ENCODE assay signal across 33 mouse cellular contexts in the genomic region with DNA sequence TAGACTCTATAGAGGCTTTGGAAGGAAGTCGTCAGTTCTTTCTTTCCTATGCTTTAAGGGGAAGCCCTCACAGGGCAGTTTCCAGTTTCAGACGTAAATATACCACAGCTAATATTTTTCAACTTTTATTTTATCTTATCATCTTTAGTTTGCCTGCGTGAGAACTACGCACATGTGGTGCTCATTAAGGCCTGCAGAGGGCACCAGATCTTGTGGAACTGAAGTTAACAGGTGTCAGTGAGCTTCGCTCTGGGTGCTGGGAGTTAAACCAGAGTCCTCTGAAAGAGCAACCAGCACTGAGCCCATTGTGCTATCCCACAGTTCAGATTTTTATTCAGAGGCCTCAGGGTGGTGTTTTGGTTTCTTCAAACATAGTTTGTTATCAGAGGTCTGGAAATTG.
DNase-seq lines count a peak whose midpoint lies in the region; ATAC-seq and TF ChIP-seq lines count a peak whose summit lies in the region.
"Had no signal": no experiment of that assay in that cellular context is flagged by ENCODE, and none has a peak within 500 bp of the region (broad histone marks: within the 10 kb centered on the region; RNA-seq: fewer than 3 reads in every experiment).

No protein-coding gene starts in this region.

- no peak overlapping the region for H3K4me3 ChIP-seq in heart, adult 2 months
- no peak overlapping the region for H3K4me3 ChIP-seq in heart, embryonic 11.5 days (ENCODE audit: low read depth, low read length)
- H3K4me3 ChIP-seq in CH12.LX (replicated peaks in 1 of 3; ENCODE audit: low read depth in 2 of 3, low read length in 2 of 3, poor library complexity in 1 of 3) (no peak overlapping the region), MEL (ENCODE audit: control insufficient read depth in 1 of 2, insufficient read depth in 1 of 2, low read depth in 2 of 2, low read length in 2 of 2) (no peak overlapping the region)
- H3K4me3 ChIP-seq in stomach, postnatal 0 days (ENCODE audit: low read depth, low read length), result no peak overlapping the region
- H3K4me3 ChIP-seq in forebrain, embryonic 14.5 days (ENCODE audit: low read depth, low read length), result no peak overlapping the region
- no peak overlapping the region for H3K4me3 ChIP-seq in left cerebral cortex, adult 2 months
- H3K4me3 ChIP-seq: embryonic facial prominence, embryonic 10.5 days; embryonic facial prominence, embryonic 15.5 days; forebrain, embryonic 12.5 days; heart, embryonic 12.5 days; kidney, embryonic 15.5 days; limb, embryonic 10.5 days; limb, embryonic 15.5 days; liver, embryonic 13.5 days; myocyte; neural tube, embryonic 13.5 days; stomach, embryonic 15.5 days had no signal

- H3K4me2 ChIP-seq in heart, embryonic 11.5 days, result no peak overlapping the region
- H3K4me2 ChIP-seq in CH12.LX (ENCODE audit: insufficient read depth, low read depth, poor library complexity, severe bottlenecking), result no peak overlapping the region
- H3K4me2 ChIP-seq in stomach, postnatal 0 days (replicated peaks; ENCODE audit: low read depth), result no peak overlapping the region
- H3K4me2 ChIP-seq in forebrain, embryonic 14.5 days (ENCODE audit: low read length), result no peak overlapping the region
- H3K4me2 ChIP-seq: embryonic facial prominence, embryonic 15.5 days; forebrain, embryonic 12.5 days; heart, embryonic 12.5 days; hindbrain, embryonic 14.5 days; kidney, embryonic 15.5 days; limb, embryonic 15.5 days; liver, embryonic 13.5 days; midbrain, embryonic 11.5 days; neural tube, embryonic 13.5 days; stomach, embryonic 15.5 days had no signal

- TF ChIP-seq RAD21 in CH12.LX (IDR thresholded peaks at IDR 0.05; ENCODE audit: low read depth, low read length), result no peak; the same call in 1 of the 2 replicates
- peak; percentile 58 for TF ChIP-seq RAD21 in MEL (IDR thresholded peaks at IDR 0.05; ENCODE audit: low read depth, low read length)

- H3K79me2 ChIP-seq in heart, adult 2 months (replicated peaks; ENCODE audit: control insufficient read depth, insufficient read depth, low read length), result no peaks in the 10 kb centered on the region
- no peaks in the 10 kb centered on the region for H3K79me2 ChIP-seq in CH12.LX (replicated peaks; ENCODE audit: control insufficient read depth, extremely low read depth, insufficient read depth, poor library complexity, severe bottlenecking)
- no peaks in the 10 kb centered on the region for H3K79me2 ChIP-seq in MEL (ENCODE audit: control insufficient read depth, insufficient read depth, low read length, poor library complexity)

- H3K27ac ChIP-seq in heart, adult 2 months, result no peak overlapping the region
- H3K27ac ChIP-seq in heart, embryonic 11.5 days (ENCODE audit: low read depth, low read length), result no peak overlapping the region
- H3K27ac ChIP-seq in CH12.LX (ENCODE audit: insufficient read depth, low read depth) (no peak overlapping the region), MEL (ENCODE audit: control insufficient read depth, low read depth, low read length) (no peak overlapping the region)
- H3K27ac ChIP-seq in stomach, postnatal 0 days (replicated peaks), result no peak overlapping the region
- no peak overlapping the region for H3K27ac ChIP-seq in forebrain, embryonic 14.5 days (ENCODE audit: low read depth, low read length)
- H3K27ac ChIP-seq in left cerebral cortex, adult 2 months, result no peak overlapping the region
- H3K27ac ChIP-seq: embryonic facial prominence, embryonic 10.5 days; embryonic facial prominence, embryonic 15.5 days; forebrain, embryonic 12.5 days; hindbrain, embryonic 14.5 days; kidney, embryonic 15.5 days; limb, embryonic 10.5 days; limb, embryonic 15.5 days; liver, embryonic 13.5 days; macrophage; neural tube, embryonic 13.5 days; stomach, embryonic 15.5 days had no signal

- no peak for TF ChIP-seq POLR2A in heart, adult 2 months (IDR thresholded peaks at IDR 0.05; ENCODE audit: insufficient read depth, low read depth, low read length)
- TF ChIP-seq POLR2A in CH12.LX (IDR thresholded peaks at IDR 0.05; ENCODE audit: low read depth, low read length) (no peak), MEL (IDR thresholded peaks at IDR 0.05; ENCODE audit: control insufficient read depth in 1 of 2, insufficient read depth in 1 of 2, low read depth in 1 of 2, low read length in 2 of 2, poor library complexity in 1 of 2) (no peak)

- dilution Hi-C loops in CH12.LX (cut with MboI; ENCODE audit: extremely low pct_ligation_motif_present, extremely low pct_unique_long_range_greater_than_20kb, low sequenced_read_pairs), result no loop called here

- no peaks in the 10 kb centered on the region for H3K27me3 ChIP-seq in heart, adult 2 months (ENCODE audit: control insufficient read depth, insufficient read depth, low read length)
- no peaks in the 10 kb centered on the region for H3K27me3 ChIP-seq in heart, embryonic 11.5 days (ENCODE audit: control insufficient read depth, insufficient read depth, low read length)
- H3K27me3 ChIP-seq in CH12.LX (replicated peaks) (no peaks in the 10 kb centered on the region), MEL (ENCODE audit: control insufficient read depth in 1 of 2, insufficient read depth in 2 of 2, low read length in 2 of 2) (no peaks in the 10 kb centered on the region)
- H3K27me3 ChIP-seq in stomach, postnatal 0 days (ENCODE audit: control insufficient read depth, insufficient read depth, low read length), result no peaks in the 10 kb centered on the region
- H3K27me3 ChIP-seq in forebrain, embryonic 14.5 days (replicated peaks; ENCODE audit: control insufficient read depth, insufficient read depth, low read length), result no peaks in the 10 kb centered on the region
- H3K27me3 ChIP-seq: embryonic facial prominence, embryonic 15.5 days; forebrain, embryonic 12.5 days; heart, embryonic 12.5 days; kidney, embryonic 15.5 days; limb, embryonic 15.5 days; liver, embryonic 13.5 days; neural tube, embryonic 13.5 days; stomach, embryonic 15.5 days had no signal

- in situ Hi-C loops in CH12.LX (cut with MboI; ENCODE audit: low pct_ligation_motif_present, low pct_unique_long_range_greater_than_20kb, low sequenced_read_pairs), result loop anchor here (25.0 kb wide), 1 partner anchor 641 kb away; a partner anchor contains a TSS

- H3K4me1 ChIP-seq in heart, adult 2 months (ENCODE audit: control insufficient read depth, insufficient read depth, low read length), result no peaks in the 10 kb centered on the region
- H3K4me1 ChIP-seq in heart, embryonic 11.5 days (ENCODE audit: control insufficient read depth, insufficient read depth, low read length), result no peaks in the 10 kb centered on the region
- H3K4me1 ChIP-seq in CH12.LX (ENCODE audit: control insufficient read depth in 1 of 2, insufficient read depth in 2 of 2), result no peaks in the 10 kb centered on the region
- no peaks in the 10 kb centered on the region for H3K4me1 ChIP-seq in MEL (ENCODE audit: control insufficient read depth in 1 of 2, insufficient read depth in 2 of 2, low read length in 2 of 2)
- H3K4me1 ChIP-seq in stomach, postnatal 0 days (replicated peaks; ENCODE audit: control insufficient read depth, insufficient read depth), result no peaks in the 10 kb centered on the region
- H3K4me1 ChIP-seq in forebrain, embryonic 14.5 days (ENCODE audit: control insufficient read depth, insufficient read depth, low read length), result no peaks in the 10 kb centered on the region
- H3K4me1 ChIP-seq: embryonic facial prominence, embryonic 10.5 days; embryonic facial prominence, embryonic 15.5 days; forebrain, embryonic 12.5 days; heart, embryonic 12.5 days; kidney, embryonic 15.5 days; limb, embryonic 10.5 days; limb, embryonic 15.5 days; liver, embryonic 13.5 days; neural tube, embryonic 13.5 days; stomach, embryonic 15.5 days had no signal

- no peak overlapping the region for H3K9ac ChIP-seq in heart, adult 2 months (ENCODE audit: low read depth, low read length)
- H3K9ac ChIP-seq in heart, embryonic 11.5 days (ENCODE audit: low read depth, low read length), result no peak overlapping the region
- H3K9ac ChIP-seq in CH12.LX (ENCODE audit: insufficient read depth, low read depth) (no peak overlapping the region), MEL (ENCODE audit: control insufficient read depth, low read depth, low read length, poor library complexity, severe bottlenecking) (no peak overlapping the region)
- no peak overlapping the region for H3K9ac ChIP-seq in stomach, postnatal 0 days (ENCODE audit: low read length)
- H3K9ac ChIP-seq in forebrain, embryonic 14.5 days (ENCODE audit: low read length), result no peak overlapping the region
- H3K9ac ChIP-seq: embryonic facial prominence, embryonic 15.5 days; forebrain, embryonic 12.5 days; heart, embryonic 12.5 days; hindbrain, embryonic 14.5 days; kidney, embryonic 15.5 days; limb, embryonic 15.5 days; liver, embryonic 13.5 days; neural tube, embryonic 13.5 days; stomach, embryonic 15.5 days had no signal

- no peak for DNase-seq in heart, adult 2 months
- DNase-seq in CH12.LX (ENCODE audit: extremely low read depth), result no peak
- DNase-seq in MEL (ENCODE audit: low read depth, low spot score), result peak; percentile 34
- DNase-seq in stomach, postnatal 0 days (ENCODE audit: low spot score), result no peak
- no peak for DNase-seq in forebrain, embryonic 14.5 days (ENCODE audit: low spot score)
- no peak for DNase-seq in left cerebral cortex, adult 2 months (ENCODE audit: extremely low spot score in 1 of 2, low spot score in 2 of 2)
- DNase-seq: adrenal gland, adult 8-10 months; cerebellum, adult 8-10 months; cerebellum, postnatal 25 days; gastrocnemius, postnatal 14 days; kidney, adult 18-20 months; kidney, postnatal 25 days; liver, embryonic 13.5 days; lung, adult 18-20 months; retina, postnatal 1 day; right cerebral cortex, postnatal 14 days; thymus, postnatal 25 days had no signal

- WGBS in heart, adult 2 months, result 91% methylated on average over 5 of the region's 5 CpGs
- WGBS in heart, embryonic 11.5 days (ENCODE audit: insufficient replicate concordance), result 81% methylated on average over 5 of the region's 5 CpGs
- WGBS in stomach, postnatal 0 days, result 91% methylated on average over 5 of the region's 5 CpGs
- 94% methylated on average over 5 of the region's 5 CpGs for WGBS in forebrain, embryonic 14.5 days

- H3K36me3 ChIP-seq in heart, adult 2 months (ENCODE audit: control insufficient read depth, insufficient read depth, low read length), result no peaks in the 10 kb centered on the region
- no peaks in the 10 kb centered on the region for H3K36me3 ChIP-seq in heart, embryonic 11.5 days (ENCODE audit: control insufficient read depth, insufficient read depth, low read length)
- no peaks in the 10 kb centered on the region for H3K36me3 ChIP-seq in CH12.LX (replicated peaks in 1 of 2; ENCODE audit: control insufficient read depth in 1 of 2, insufficient read depth in 1 of 2, low read length in 1 of 2)
- no peaks in the 10 kb centered on the region for H3K36me3 ChIP-seq in MEL (ENCODE audit: control insufficient read depth in 1 of 2, insufficient read depth in 2 of 2, low read length in 2 of 2)
- no peaks in the 10 kb centered on the region for H3K36me3 ChIP-seq in stomach, postnatal 0 days (ENCODE audit: control insufficient read depth, insufficient read depth, low read length)
- H3K36me3 ChIP-seq in forebrain, embryonic 14.5 days (ENCODE audit: control insufficient read depth, insufficient read depth, low read length), result no peaks in the 10 kb centered on the region
- H3K36me3 ChIP-seq: embryonic facial prominence, embryonic 10.5 days; embryonic facial prominence, embryonic 15.5 days; forebrain, embryonic 12.5 days; heart, embryonic 12.5 days; kidney, embryonic 15.5 days; limb, embryonic 10.5 days; limb, embryonic 15.5 days; liver, embryonic 13.5 days; neural tube, embryonic 13.5 days; stomach, embryonic 15.5 days had no signal

- intact Hi-C loops in heart, adult 2 months (cut with DNase I), result no loop called here
- intact Hi-C loops in left cerebral cortex, adult 2 months (cut with DNase I), result no loop called here

- TF ChIP-seq EP300 in heart, adult 2 months (IDR thresholded peaks at IDR 0.05; ENCODE audit: insufficient read depth, low read depth, low read length), result no peak
- TF ChIP-seq EP300 in CH12.LX (IDR thresholded peaks at IDR 0.05; ENCODE audit: low read length) (no peak), MEL (IDR thresholded peaks at IDR 0.05; ENCODE audit: low read depth in 1 of 2, low read length in 2 of 2) (no peak)
- TF ChIP-seq EP300 in stomach, postnatal 0 days (optimal IDR thresholded peaks at IDR 0.05), result no peak

- no peak for ATAC-seq in heart, embryonic 11.5 days (replicated peaks; ENCODE audit: insufficient number of reproducible peaks, low FRiP score, low TSS enrichment)
- no peak for ATAC-seq in stomach, postnatal 0 days (ENCODE audit: low FRiP score, low TSS enrichment)
- no peak for ATAC-seq in forebrain, embryonic 14.5 days
- ATAC-seq: lung, postnatal 0 days; midbrain, embryonic 16.5 days had no signal

- no peaks in the 10 kb centered on the region for H3K9me3 ChIP-seq in heart, embryonic 11.5 days (replicated peaks; ENCODE audit: control insufficient read depth, low read length)
- H3K9me3 ChIP-seq in CH12.LX (replicated peaks; ENCODE audit: low read length) (no peaks in the 10 kb centered on the region), MEL (replicated peaks; ENCODE audit: insufficient read depth, low read length) (no peaks in the 10 kb centered on the region)
- H3K9me3 ChIP-seq in stomach, postnatal 0 days (ENCODE audit: control insufficient read depth, low read length), result no peaks in the 10 kb centered on the region
- no peaks in the 10 kb centered on the region for H3K9me3 ChIP-seq in forebrain, embryonic 14.5 days (replicated peaks; ENCODE audit: control insufficient read depth, low read length)
- H3K9me3 ChIP-seq: embryonic facial prominence, embryonic 15.5 days; forebrain, embryonic 12.5 days; heart, embryonic 12.5 days; kidney, embryonic 15.5 days; limb, embryonic 10.5 days; limb, embryonic 15.5 days; liver, embryonic 13.5 days; neural tube, embryonic 13.5 days; stomach, embryonic 15.5 days had no signal

- TF ChIP-seq CTCF in heart, adult 2 months (IDR thresholded peaks at IDR 0.05), result peak; percentile 25
- TF ChIP-seq CTCF in CH12.LX (conservative IDR thresholded peaks at IDR 0.05 in 1 of 2, IDR thresholded peaks at IDR 0.05 in 1 of 2; ENCODE audit: low read depth in 2 of 2, low read length in 2 of 2), result no peak; a peak in 1 of 4 replicates
- TF ChIP-seq CTCF in MEL (IDR thresholded peaks at IDR 0.05 in 2 of 3, conservative IDR thresholded peaks at IDR 0.05 in 1 of 3; ENCODE audit: control insufficient read depth in 1 of 3, insufficient read depth in 1 of 3, low read depth in 2 of 3, low read length in 3 of 3, poor library complexity in 1 of 3, severe bottlenecking in 1 of 3), result peak in 2 of 3 experiments; percentile 39 to 47; a peak in 4 of 6 replicates
- TF ChIP-seq CTCF in stomach, postnatal 0 days (IDR thresholded peaks at IDR 0.05; ENCODE audit: low read depth), result 0 out of 2 replicates have a peak, but pooled peaks have one; percentile 12
- TF ChIP-seq CTCF in left cerebral cortex, adult 2 months (IDR thresholded peaks at IDR 0.05), result no peak; the same call in 1 of the 2 replicates

Comparison
In these comparisons a context has a peak if more than half of its experiments do, and no peak if none do; other contexts are left out.
1. CTCF ChIP-seq: peak in heart, adult 2 months (single experiment), MEL (2 of 3) and stomach, postnatal 0 days (single experiment); none in CH12.LX (0 of 2) and left cerebral cortex, adult 2 months (single experiment).